Mouse (Mus musculus): Measurements from ENCODE around the gene Mtg1. TPM values are rescaled to one million over a fixed set of nuclear protein-coding genes. Genes with fewer than 3 reads are reported as not detected.
A peak's percentile ranks its signal among the peaks of the same experiment; 100 is the strongest.

The Mtg1 gene
- total RNA-seq, 1 experiment: 21.0 TPM

GRCm38 (mm10) chr7:140095556-140095955 lies 41.8 kb upstream of the Mtg1 start:
- DNase-seq (ENCODE audit: low read depth, low spot score): no peak
- Histone ChIP-seq H3K9ac (ENCODE audit: insufficient read depth, low read depth, low read length, poor library complexity, severe bottlenecking) (no peak overlapping the region), H3K9me3 (ENCODE audit: control insufficient read depth, insufficient read depth, low read depth, low read length) (no peaks in the 10 kb centered on the region), H3K4me3 (ENCODE audit: insufficient read depth in 1 of 2, low read depth in 1 of 2, low read length in 2 of 2, poor library complexity in 1 of 2, severe bottlenecking in 1 of 2) (no peak overlapping the region), H3K27ac (ENCODE audit: insufficient read depth, low read depth, low read length, poor library complexity, severe bottlenecking) (no peak overlapping the region), H3K36me3 (ENCODE audit: control insufficient read depth, insufficient read depth, low read length, poor library complexity, severe bottlenecking) (no peaks in the 10 kb centered on the region), H3K4me1 (ENCODE audit: control insufficient read depth in 2 of 2, insufficient read depth in 2 of 2, low read length in 2 of 2, poor library complexity in 1 of 2) (no peaks in the 10 kb centered on the region)
- TF ChIP-seq CHD2 (IDR thresholded peaks at IDR 0.05; ENCODE audit: low read depth, low read length): no peak
- no peak for TF ChIP-seq ZNF384 (IDR thresholded peaks at IDR 0.05; ENCODE audit: low read depth, low read length)
- TF ChIP-seq MAFK (IDR thresholded peaks at IDR 0.05; ENCODE audit: insufficient read depth, low read depth, low read length): no peak
- TF ChIP-seq ZC3H11A (IDR thresholded peaks at IDR 0.05; ENCODE audit: borderline replicate concordance, low read depth, low read length): no peak
- TF ChIP-seq HCFC1 (IDR thresholded peaks at IDR 0.05; ENCODE audit: borderline replicate concordance, insufficient read depth, low read length): no peak
- in situ Hi-C loops (cut with MboI; ENCODE audit: low sequenced_read_pairs in 2 of 2, unreplicated experiment in 2 of 2): no loop called here

- Histone ChIP-seq H3K9me3 (ENCODE audit: control insufficient read depth, insufficient read depth, low read depth, low read length) (no peaks in the 10 kb centered on the region), H3K9ac (ENCODE audit: insufficient read depth, low read depth, low read length, poor library complexity, severe bottlenecking) (no peak overlapping the region), H3K27ac (ENCODE audit: insufficient read depth, low read depth, low read length, poor library complexity, severe bottlenecking) (no peak overlapping the region), H3K4me1 (ENCODE audit: control insufficient read depth in 2 of 2, insufficient read depth in 2 of 2, low read length in 2 of 2, poor library complexity in 1 of 2) (no peaks in the 10 kb centered on the region), H3K4me3 (ENCODE audit: insufficient read depth in 1 of 2, low read depth in 1 of 2, low read length in 2 of 2, poor library complexity in 1 of 2, severe bottlenecking in 1 of 2) (no peak overlapping the region), H3K36me3 (ENCODE audit: control insufficient read depth, insufficient read depth, low read length, poor library complexity, severe bottlenecking) (no peaks in the 10 kb centered on the region)
- in situ Hi-C loops (cut with MboI; ENCODE audit: low sequenced_read_pairs in 2 of 2, unreplicated experiment in 2 of 2): no loop called here
- no peak for TF ChIP-seq ZNF384 (IDR thresholded peaks at IDR 0.05; ENCODE audit: low read depth, low read length)
- no peak for TF ChIP-seq MAFK (IDR thresholded peaks at IDR 0.05; ENCODE audit: insufficient read depth, low read depth, low read length)
- no peak for TF ChIP-seq CHD2 (IDR thresholded peaks at IDR 0.05; ENCODE audit: low read depth, low read length)
- TF ChIP-seq HCFC1 (IDR thresholded peaks at IDR 0.05; ENCODE audit: borderline replicate concordance, insufficient read depth, low read length): no peak
- no peak for TF ChIP-seq ZC3H11A (IDR thresholded peaks at IDR 0.05; ENCODE audit: borderline replicate concordance, low read depth, low read length)
- no peak for DNase-seq (ENCODE audit: low read depth, low spot score)
Observed at GRCm38 (mm10) chr7:140096055-140096454, 41.3 kb upstream of the Mtg1 start.

- DNase-seq (ENCODE audit: low read depth, low spot score): no peak
- H3K27ac ChIP-seq (ENCODE audit: insufficient read depth, low read depth, low read length, poor library complexity, severe bottlenecking): no peak overlapping the region
- in situ Hi-C loops (cut with MboI; ENCODE audit: low sequenced_read_pairs in 2 of 2, unreplicated experiment in 2 of 2): no loop called here
- TF ChIP-seq CHD2 (IDR thresholded peaks at IDR 0.05; ENCODE audit: low read depth, low read length) (no peak), MAFK (IDR thresholded peaks at IDR 0.05; ENCODE audit: insufficient read depth, low read depth, low read length) (no peak), ZC3H11A (IDR thresholded peaks at IDR 0.05; ENCODE audit: borderline replicate concordance, low read depth, low read length) (no peak), ZNF384 (IDR thresholded peaks at IDR 0.05; ENCODE audit: low read depth, low read length) (no peak), HCFC1 (IDR thresholded peaks at IDR 0.05; ENCODE audit: borderline replicate concordance, insufficient read depth, low read length) (no peak)
- no peaks in the 10 kb centered on the region for H3K36me3 ChIP-seq (ENCODE audit: control insufficient read depth, insufficient read depth, low read length, poor library complexity, severe bottlenecking)
- H3K9me3 ChIP-seq (ENCODE audit: control insufficient read depth, insufficient read depth, low read depth, low read length): no peaks in the 10 kb centered on the region
- H3K9ac ChIP-seq (ENCODE audit: insufficient read depth, low read depth, low read length, poor library complexity, severe bottlenecking): no peak overlapping the region
- peaks cover 0 to 7% of the 10 kb centered on the region in 2 experiments; a peak in 2 of 4 replicates for H3K4me1 ChIP-seq (ENCODE audit: control insufficient read depth in 2 of 2, insufficient read depth in 2 of 2, low read length in 2 of 2, poor library complexity in 1 of 2)
- H3K4me3 ChIP-seq (ENCODE audit: insufficient read depth in 1 of 2, low read depth in 1 of 2, low read length in 2 of 2, poor library complexity in 1 of 2, severe bottlenecking in 1 of 2): no peak overlapping the region
Observed at GRCm38 (mm10) chr7:140098466-140098865, 38.9 kb upstream of the Mtg1 start.

DNA sequence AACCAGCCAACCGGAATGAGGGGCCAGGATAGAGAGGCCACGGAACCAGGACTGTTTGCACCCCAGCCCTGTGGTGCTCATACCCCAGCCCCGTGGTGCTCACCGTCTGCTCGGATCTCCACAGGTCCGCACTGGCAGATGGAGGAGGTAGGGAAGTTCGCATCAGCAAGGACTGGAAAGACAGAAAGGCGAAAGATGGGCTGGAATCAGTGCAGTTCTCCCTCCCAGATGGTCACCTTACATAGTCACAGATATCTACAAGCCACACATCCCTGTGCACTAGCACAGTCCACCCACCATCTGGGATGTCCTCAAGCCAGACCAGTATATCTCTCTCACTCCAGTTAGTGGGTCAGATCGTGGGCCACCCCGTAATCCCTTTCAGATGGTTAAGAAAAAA lies 35.9 kb upstream of the Mtg1 start:
- in situ Hi-C loops (cut with MboI; ENCODE audit: low sequenced_read_pairs in 2 of 2, unreplicated experiment in 2 of 2): no loop called here
- Histone ChIP-seq H3K4me1 (ENCODE audit: control insufficient read depth in 2 of 2, insufficient read depth in 2 of 2, low read length in 2 of 2, poor library complexity in 1 of 2) (peaks cover 0 to 7% of the 10 kb centered on the region in 2 experiments; a peak in 2 of 4 replicates), H3K4me3 (ENCODE audit: insufficient read depth in 1 of 2, low read depth in 1 of 2, low read length in 2 of 2, poor library complexity in 1 of 2, severe bottlenecking in 1 of 2) (peak overlapping the region; percentile 56 to 82), H3K9ac (ENCODE audit: insufficient read depth, low read depth, low read length, poor library complexity, severe bottlenecking) (peak overlapping the region; percentile 46), H3K36me3 (ENCODE audit: control insufficient read depth, insufficient read depth, low read length, poor library complexity, severe bottlenecking) (peaks cover 2% of the 10 kb centered on the region; the same call in 1 of the 2 replicates), H3K9me3 (ENCODE audit: control insufficient read depth, insufficient read depth, low read depth, low read length) (no peaks in the 10 kb centered on the region), H3K27ac (ENCODE audit: insufficient read depth, low read depth, low read length, poor library complexity, severe bottlenecking) (no peak overlapping the region)
- TF ChIP-seq CHD2 (IDR thresholded peaks at IDR 0.05; ENCODE audit: low read depth, low read length) (no peak), ZC3H11A (IDR thresholded peaks at IDR 0.05; ENCODE audit: borderline replicate concordance, low read depth, low read length) (no peak), MAFK (IDR thresholded peaks at IDR 0.05; ENCODE audit: insufficient read depth, low read depth, low read length) (no peak), HCFC1 (IDR thresholded peaks at IDR 0.05; ENCODE audit: borderline replicate concordance, insufficient read depth, low read length) (no peak), ZNF384 (IDR thresholded peaks at IDR 0.05; ENCODE audit: low read depth, low read length) (no peak)
- no peak for DNase-seq (ENCODE audit: low read depth, low spot score)

Data from ES-E14 (cell line).